Mouse (Mus musculus): ENCODE data around the gene Arpc4.

The Arpc4 gene

GRCm38 (mm10) chr6:113367574-113367973 lies 10.3 kb upstream of the Arpc4 start:
- DNase-seq: no peak

- DNase-seq: no peak
Observed at GRCm38 (mm10) chr6:113368124-113368523, 9.8 kb upstream of the Arpc4 start.

GRCm38 (mm10) chr6:113368577-113368976 lies 9.3 kb upstream of the Arpc4 start:
- DNase-seq: no peak

GRCm38 (mm10) chr6:113370194-113370929 lies 7.6 kb upstream of the Arpc4 start:
- DNase-seq: no peak

GRCm38 (mm10) chr6:113373491-113373890 lies 4.4 kb upstream of the Arpc4 start:
- DNase-seq: no peak

GRCm38 (mm10) chr6:113377172-113377495 lies 781 bp upstream of the Arpc4 start:
- DNase-seq: no peak

GRCm38 (mm10) chr6:113379246-113379645 lies 1.3 kb downstream of the Arpc4 start:
- no peak for DNase-seq

GRCm38 (mm10) chr6:113380480-113380879 lies 2.6 kb downstream of the Arpc4 start:
- peak; percentile 43 for DNase-seq

GRCm38 (mm10) chr6:113384351-113384927 lies 6.5 kb downstream of the Arpc4 start:
- DNase-seq: no peak

GRCm38 (mm10) chr6:113385160-113385714 lies 7.3 kb downstream of the Arpc4 start:
- DNase-seq: no peak

- no peak for DNase-seq
Observed at GRCm38 (mm10) chr6:113386025-113386424, 8.1 kb downstream of the Arpc4 start.

GRCm38 (mm10) chr6:113388960-113389359 lies 11.0 kb downstream of the Arpc4 start, which contains the start of gene Ttll3:
TSS of gene Ttll3 (plus strand) at chr6:113389260.
- DNase-seq: no peak

- DNase-seq: peak; percentile 61
Observed at GRCm38 (mm10) chr6:113390715-113391114, 12.8 kb downstream of the Arpc4 start.

GRCm38 (mm10) chr6:113392015-113392386 lies 14.1 kb downstream of the Arpc4 start:
- no peak for DNase-seq

GRCm38 (mm10) chr6:113392387-113393071 lies 14.6 kb downstream of the Arpc4 start:
- DNase-seq: peak; percentile 28

- DNase-seq: no peak
Observed at GRCm38 (mm10) chr6:113393951-113394350, 16.0 kb downstream of the Arpc4 start.

- DNase-seq: no peak
Observed at GRCm38 (mm10) chr6:113394811-113395210, 16.9 kb downstream of the Arpc4 start.

GRCm38 (mm10) chr6:113395501-113395900 lies 17.6 kb downstream of the Arpc4 start:
- DNase-seq: no peak

- DNase-seq: no peak
Observed at GRCm38 (mm10) chr6:113396270-113397030, 18.5 kb downstream of the Arpc4 start.

GRCm38 (mm10) chr6:113402094-113402493 lies 24.2 kb downstream of the Arpc4 start:
- DNase-seq: no peak

- DNase-seq: peak; percentile 60
Observed at GRCm38 (mm10) chr6:113404649-113405448, 26.9 kb downstream of the Arpc4 start.

GRCm38 (mm10) chr6:113405483-113405882 lies 27.6 kb downstream of the Arpc4 start:
- no peak for DNase-seq
